Mouse (Mus musculus): ENCODE results near the gene Fancg. TPM values are rescaled to one million over a fixed set of nuclear protein-coding genes. Genes with fewer than 3 reads are reported as not detected.
"Not testable (repeated sequence)": the region's sequence is repeated elsewhere in the genome, so short reads cannot be mapped to it uniquely, and the experiment has no call there.

The Fancg gene
- total RNA-seq, 1 experiment from 2014 or later: 27.7 TPM

DNA sequence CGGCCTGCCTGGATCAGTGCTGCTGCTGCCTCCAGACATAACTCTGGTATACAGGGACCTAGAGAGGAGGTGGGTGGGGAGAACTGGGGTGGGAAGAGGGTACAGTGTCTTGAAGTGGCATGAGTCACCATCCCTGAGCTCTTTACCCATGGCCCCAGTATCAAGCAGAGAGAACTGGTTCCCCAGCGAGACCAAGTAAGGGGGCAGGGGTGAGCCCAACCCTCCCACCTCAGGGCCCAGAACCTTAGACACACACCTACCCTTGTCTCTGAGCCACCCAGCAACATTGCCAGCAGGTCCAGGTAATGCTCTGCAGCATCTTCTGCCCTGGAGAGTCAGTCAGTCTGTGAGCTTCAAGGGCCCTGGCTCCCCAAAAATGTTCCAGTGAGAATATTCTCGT is 5.4 kb downstream of the Fancg start:
- no peak for ATAC-seq (ENCODE audit: extremely low read depth, insufficient number of reproducible peaks, low FRiP score, poor library complexity, severe bottlenecking)

GRCm38 (mm10) chr4:43002756-43003439 is 7.4 kb downstream of the Fancg start:
- ATAC-seq (ENCODE audit: extremely low read depth, insufficient number of reproducible peaks, low FRiP score, poor library complexity, severe bottlenecking): no peak

DNA sequence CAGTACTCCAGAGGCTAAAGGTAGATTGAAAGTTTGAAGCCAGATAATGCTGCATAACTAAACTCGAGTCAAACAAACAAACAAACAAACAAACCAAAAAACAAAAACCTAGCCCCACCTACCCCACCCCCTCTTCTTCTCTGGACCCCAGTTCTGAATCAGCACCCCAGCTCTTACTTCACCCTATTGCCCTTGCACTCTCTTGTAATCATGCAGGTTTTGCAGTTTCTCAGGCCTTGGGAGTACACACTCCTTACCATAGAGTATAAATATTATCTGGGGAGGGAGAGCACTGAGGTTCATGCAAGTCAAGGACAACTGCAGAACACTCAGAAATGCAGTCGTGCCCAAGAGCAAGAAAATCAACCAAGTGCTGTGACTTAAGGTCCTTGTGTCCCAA is 9.0 kb downstream of the Fancg start:
- no peak for ATAC-seq (ENCODE audit: extremely low read depth, insufficient number of reproducible peaks, low FRiP score, poor library complexity, severe bottlenecking)

GRCm38 (mm10) chr4:43000141-43000986 is 9.9 kb downstream of the Fancg start, which contains the start of gene Vcp:
Vcp (minus strand) TSS chr4:43000507.
- peak; percentile 98 for ATAC-seq (ENCODE audit: extremely low read depth, insufficient number of reproducible peaks, low FRiP score, poor library complexity, severe bottlenecking)

GRCm38 (mm10) chr4:42999451-43000140 is 10.7 kb downstream of the Fancg start:
- 0 out of 2 replicates have a peak, but pooled peaks have one; percentile 6 for ATAC-seq (ENCODE audit: extremely low read depth, insufficient number of reproducible peaks, low FRiP score, poor library complexity, severe bottlenecking)

GRCm38 (mm10) chr4:42998022-42998421 is 12.3 kb downstream of the Fancg start:
- no peak for ATAC-seq (ENCODE audit: extremely low read depth, insufficient number of reproducible peaks, low FRiP score, poor library complexity, severe bottlenecking)

DNA sequence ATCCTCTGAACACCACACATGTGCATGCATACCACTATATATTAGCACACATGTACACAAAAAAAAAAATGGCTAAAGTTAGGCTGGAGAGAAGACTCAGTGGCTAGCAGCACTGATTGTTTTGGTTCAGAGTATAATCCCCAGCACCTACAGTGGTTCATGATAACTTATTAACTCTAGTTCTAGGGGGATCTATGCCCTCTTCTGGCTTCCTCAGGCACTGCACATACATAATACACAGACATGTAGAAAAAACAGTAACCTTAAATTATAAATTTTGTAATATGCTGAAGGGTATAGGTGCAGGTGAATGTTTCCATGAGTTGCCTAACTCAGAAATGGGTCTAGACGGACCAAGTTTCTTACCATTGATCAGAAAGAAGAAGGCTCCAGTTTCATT is 22.0 kb downstream of the Fancg start:
- ATAC-seq (ENCODE audit: extremely low read depth, insufficient number of reproducible peaks, low FRiP score, poor library complexity, severe bottlenecking): no peak

DNA sequence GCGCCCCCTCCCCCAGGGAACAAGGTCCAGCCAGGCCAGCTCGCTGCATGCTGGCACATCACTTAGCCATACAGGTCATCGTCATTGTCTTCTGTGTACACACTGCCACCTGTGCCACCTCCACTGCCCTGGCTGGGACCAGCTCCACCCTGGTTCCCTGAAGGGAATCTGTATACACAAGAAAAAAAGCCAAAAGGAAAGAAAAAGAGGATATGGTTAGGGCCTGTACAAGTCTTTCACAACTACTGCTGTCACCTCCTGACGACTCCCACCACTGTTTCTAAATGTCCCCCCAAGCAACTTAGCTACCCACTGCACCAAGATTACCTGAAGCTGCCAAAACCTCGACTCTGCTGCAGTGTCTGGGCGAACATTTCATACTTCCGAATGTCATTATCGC is 29.8 kb downstream of the Fancg start:
- not testable (repeated sequence) for ATAC-seq (ENCODE audit: extremely low read depth, insufficient number of reproducible peaks, low FRiP score, poor library complexity, severe bottlenecking)

- no peak for ATAC-seq (ENCODE audit: extremely low read depth, insufficient number of reproducible peaks, low FRiP score, poor library complexity, severe bottlenecking)
Observed at GRCm38 (mm10) chr4:42978062-42978461, 32.2 kb downstream of the Fancg start.

- ATAC-seq (ENCODE audit: extremely low read depth, insufficient number of reproducible peaks, low FRiP score, poor library complexity, severe bottlenecking): no peak
Observed at GRCm38 (mm10) chr4:42973868-42974267, 36.4 kb downstream of the Fancg start.

GRCm38 (mm10) chr4:42972952-42973351 is 37.4 kb downstream of the Fancg start:
- ATAC-seq (ENCODE audit: extremely low read depth, insufficient number of reproducible peaks, low FRiP score, poor library complexity, severe bottlenecking): no peak

DNA sequence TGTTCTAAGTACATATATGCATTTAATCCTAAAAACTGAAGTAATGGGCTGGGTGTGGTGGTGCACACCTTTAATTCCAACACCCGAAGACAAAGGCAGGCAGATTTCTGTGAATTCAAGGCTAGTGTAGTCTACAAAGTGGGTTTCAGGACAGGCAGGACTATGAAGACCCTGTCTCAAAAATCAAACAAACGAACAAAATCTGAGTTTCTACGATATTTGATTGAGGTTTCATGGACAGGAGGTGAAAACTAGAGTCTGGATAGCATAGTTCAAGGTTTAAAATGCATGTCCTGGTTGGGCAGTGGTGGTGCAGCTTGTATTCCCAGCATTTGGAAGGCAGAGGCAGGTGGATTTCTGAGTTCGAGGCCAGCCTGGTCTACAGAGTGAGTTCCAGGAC is 41.0 kb downstream of the Fancg start, which contains the start of gene 1700022I11Rik:
Gene 1700022I11Rik (plus strand): TSS at position 301 of the 400 bp plus-strand sequence.
- ATAC-seq (ENCODE audit: extremely low read depth, insufficient number of reproducible peaks, low FRiP score, poor library complexity, severe bottlenecking): no peak

DNA sequence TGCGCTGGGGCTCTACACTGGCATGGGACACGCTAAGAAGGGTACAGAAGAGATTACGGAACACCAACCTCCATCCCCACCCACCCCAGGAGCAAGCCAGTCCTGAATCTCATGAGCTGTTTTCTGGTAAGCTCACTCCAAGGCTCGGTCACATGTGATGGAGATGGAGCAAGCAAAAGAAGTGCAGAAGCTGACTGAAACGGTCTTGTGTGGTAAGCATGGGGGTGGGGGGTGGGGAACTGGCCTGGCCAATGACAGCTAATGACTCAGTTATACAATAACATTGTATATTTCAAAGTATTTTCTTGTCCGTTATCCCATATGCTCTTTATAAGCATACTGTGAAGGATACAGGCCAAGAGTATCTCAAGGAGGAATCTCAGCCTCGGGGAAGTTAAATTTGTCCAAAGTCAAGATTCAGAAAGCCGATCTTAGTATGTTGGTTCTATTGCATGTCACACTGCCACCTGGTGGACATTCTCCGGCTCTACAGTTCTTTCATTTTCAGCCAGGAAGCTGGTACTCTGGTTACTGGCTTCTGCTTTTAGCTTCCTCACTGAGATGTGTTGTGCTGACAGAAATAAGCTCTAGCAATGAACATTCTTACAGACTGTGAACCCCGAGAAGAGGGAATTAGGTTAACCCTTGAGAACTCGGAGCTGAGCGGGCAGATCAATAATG is 45.1 kb downstream of the Fancg start:
- ATAC-seq (ENCODE audit: extremely low read depth, insufficient number of reproducible peaks, low FRiP score, poor library complexity, severe bottlenecking): peak; percentile 88

DNA sequence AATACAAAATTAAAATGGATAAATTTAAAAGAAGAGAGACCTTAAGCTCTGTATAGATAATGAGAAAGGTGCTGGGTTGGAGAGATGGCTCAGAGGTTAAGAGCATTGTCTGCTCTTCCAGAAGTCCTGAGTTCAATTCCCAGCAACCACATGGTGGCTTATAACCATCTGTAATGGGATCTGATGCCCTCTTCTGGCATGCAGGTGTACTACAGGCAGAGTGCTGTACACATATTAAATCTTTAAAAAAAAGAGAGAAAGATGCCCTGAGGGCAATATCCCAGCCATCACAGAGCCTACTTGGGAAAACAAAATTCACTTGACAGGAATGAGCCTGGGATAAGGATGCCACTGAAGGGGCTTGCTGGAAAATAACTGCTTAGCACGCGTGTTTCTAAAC is 46.8 kb downstream of the Fancg start:
- ATAC-seq (ENCODE audit: extremely low read depth, insufficient number of reproducible peaks, low FRiP score, poor library complexity, severe bottlenecking): no peak

GRCm38 (mm10) chr4:42961592-42961991 is 48.7 kb downstream of the Fancg start:
- ATAC-seq (ENCODE audit: extremely low read depth, insufficient number of reproducible peaks, low FRiP score, poor library complexity, severe bottlenecking): peak; percentile 77

- no peak for ATAC-seq (ENCODE audit: extremely low read depth, insufficient number of reproducible peaks, low FRiP score, poor library complexity, severe bottlenecking)
Observed at GRCm38 (mm10) chr4:42959382-42959781, 50.9 kb downstream of the Fancg start.

GRCm38 (mm10) chr4:42958942-42959341 is 51.4 kb downstream of the Fancg start:
- no peak for ATAC-seq (ENCODE audit: extremely low read depth, insufficient number of reproducible peaks, low FRiP score, poor library complexity, severe bottlenecking)

- no peak for ATAC-seq (ENCODE audit: extremely low read depth, insufficient number of reproducible peaks, low FRiP score, poor library complexity, severe bottlenecking)
Observed at GRCm38 (mm10) chr4:42957979-42958378, 52.3 kb downstream of the Fancg start.

DNA sequence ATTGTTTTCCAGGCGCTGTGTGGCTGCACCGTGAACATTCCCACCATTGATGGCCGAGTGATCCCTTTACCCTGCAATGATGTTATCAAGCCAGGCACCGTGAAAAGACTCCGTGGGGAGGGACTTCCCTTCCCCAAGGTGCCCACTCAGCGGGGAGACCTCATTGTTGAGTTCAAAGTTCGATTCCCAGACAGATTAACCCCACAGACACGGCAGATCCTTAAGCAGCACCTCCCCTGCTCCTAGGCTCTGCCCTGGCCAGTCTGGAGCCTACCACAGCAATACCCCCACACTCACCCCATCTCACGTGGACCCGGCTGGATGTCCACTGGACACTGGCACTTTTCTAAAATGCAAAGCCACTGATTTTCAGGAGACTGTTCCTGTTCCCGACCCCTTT is 53.0 kb downstream of the Fancg start:
- no peak for ATAC-seq (ENCODE audit: extremely low read depth, insufficient number of reproducible peaks, low FRiP score, poor library complexity, severe bottlenecking)

Data from neutrophil, adult 5-6 weeks (primary cell).